Mouse (Mus musculus): ENCODE measurements at regions not wholly inside any gene's neighbourhood (a gene's known extent, or its start where the extent isn't known, plus 50 kb on each side); places are given as distances from the start of the nearest gene placed in this dataset.
A peak's percentile ranks its signal among the peaks of the same experiment; 100 is the strongest.

GRCm38 (mm10) chr1:136723839-136724443 lies 99.2 kb downstream of the Zfp281 start:
- no peak for DNase-seq

- no peak for DNase-seq
These were observed 100.5 kb downstream of the Zfp281 start for GRCm38 (mm10) chr1:136725242-136725641.

GRCm38 (mm10) chr1:136726145-136726935 lies 101.6 kb downstream of the Zfp281 start:
- DNase-seq = no peak

GRCm38 (mm10) chr1:136727868-136728631 lies 103.3 kb downstream of the Zfp281 start:
- DNase-seq = no peak

GRCm38 (mm10) chr1:136728632-136728944 lies 103.9 kb downstream of the Zfp281 start:
- DNase-seq = no peak

- DNase-seq = no peak
These were observed 105.9 kb downstream of the Zfp281 start for GRCm38 (mm10) chr1:136730638-136731037.

- DNase-seq = no peak
These were observed 113.3 kb downstream of the Zfp281 start for GRCm38 (mm10) chr1:136738030-136738429.

- peak; percentile 14 for DNase-seq
These were observed 114.8 kb downstream of the Zfp281 start for GRCm38 (mm10) chr1:136739486-136739885.

GRCm38 (mm10) chr1:136741061-136741460 lies 116.4 kb downstream of the Zfp281 start:
- no peak for DNase-seq

- DNase-seq = peak; percentile 33
These were observed 124.5 kb downstream of the Zfp281 start for GRCm38 (mm10) chr1:136749188-136749587.

GRCm38 (mm10) chr1:136751464-136752191 lies 126.9 kb downstream of the Zfp281 start:
- DNase-seq = no peak

- DNase-seq = no peak
These were observed 129.6 kb downstream of the Zfp281 start for GRCm38 (mm10) chr1:136754286-136754685.

- no peak for DNase-seq
These were observed 134.0 kb downstream of the Zfp281 start for GRCm38 (mm10) chr1:136758730-136759129.

- no peak for DNase-seq
These were observed 134.5 kb downstream of the Zfp281 start for GRCm38 (mm10) chr1:136759164-136759563.

- no peak for DNase-seq
These were observed 136.8 kb downstream of the Zfp281 start for GRCm38 (mm10) chr1:136761467-136761866.

GRCm38 (mm10) chr1:136768969-136769401 lies 144.3 kb downstream of the Zfp281 start:
- DNase-seq = peak; percentile 56

GRCm38 (mm10) chr1:136773743-136774142 lies 149.0 kb downstream of the Zfp281 start:
- no peak for DNase-seq

- no peak for DNase-seq
These were observed 151.5 kb downstream of the Zfp281 start for GRCm38 (mm10) chr1:136776211-136776610.

- no peak for DNase-seq
These were observed 152.7 kb downstream of the Zfp281 start for GRCm38 (mm10) chr1:136777263-136777980.

GRCm38 (mm10) chr1:136779384-136779783 lies 154.7 kb downstream of the Zfp281 start:
- DNase-seq = no peak

GRCm38 (mm10) chr1:136781561-136782025 lies 156.9 kb downstream of the Zfp281 start:
- no peak for DNase-seq

GRCm38 (mm10) chr1:136782261-136782660 lies 157.6 kb downstream of the Zfp281 start:
- no peak for DNase-seq

Data from liver (tissue).